Mouse (Mus musculus) lung, postnatal 0 days (tissue): ENCODE results near the gene Hist2h2aa2.

Experiments used
- CTCF ChIP-seq: IDR thresholded peaks from 2 replicates; pipeline ENCODE4 v1.5.1; 2016; ENCODE audit warnings: antibody characterized with exemption, mild to moderate bottlenecking
- EP300 ChIP-seq: IDR thresholded peaks from 2 replicates; pipeline ENCODE4 v1.6.1; 2016; ENCODE audit warnings: antibody characterized with exemption, mild to moderate bottlenecking, control low read depth

DNA sequence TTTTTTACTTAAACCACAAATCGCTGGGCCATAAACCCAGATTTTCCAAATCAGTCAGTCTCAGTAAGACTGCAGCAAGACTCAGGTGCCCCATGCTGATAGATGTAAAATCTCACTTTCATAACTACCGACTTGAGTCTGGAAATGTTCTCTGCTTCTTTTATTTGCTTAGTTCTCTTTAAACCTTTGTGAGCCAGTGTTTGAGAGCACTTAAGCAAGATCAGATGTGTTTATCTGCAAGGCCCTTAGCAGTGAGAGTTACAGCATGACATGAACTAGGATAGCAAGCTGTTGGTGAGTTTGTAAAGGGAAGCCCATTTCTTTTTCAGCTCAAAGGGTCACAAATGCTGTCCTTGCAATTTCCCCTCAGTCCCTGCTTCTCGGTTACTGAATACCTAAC, 17.1 kb upstream of the Hist2h2aa2 start:
- TF ChIP-seq CTCF (no peak), EP300 (no peak)
